Mouse (Mus musculus) gastrocnemius, adult 8-10 months (tissue): ENCODE data around the gene Tgoln1. TPM values are rescaled to one million over a fixed set of nuclear protein-coding genes. Genes with fewer than 3 reads are reported as not detected.

ENCODE experiments used
- DNase-seq, 2 experiments: peaks; one replicate each; pipeline ENCODE4 v3.0.0; 2022; ENCODE audit warnings: low spot score in 2 of 2
- total RNA-seq, 4 experiments: library from RNA; stranded (reverse); gene quantifications; 2 replicates each; pipeline ENCODE4 v1.2.4; 2022

Tgoln1 gene
- total RNA-seq, 4 experiments from 2014 or later: 24.2 to 28.7 (median 25.4) TPM

- DNase-seq: no peak
These were observed 19.5 kb downstream of the Tgoln1 start for GRCm38 (mm10) chr6:72597083-72597874.

- DNase-seq: no peak
These were observed 22.9 kb downstream of the Tgoln1 start for GRCm38 (mm10) chr6:72593914-72594313.

- peak; percentile 61 to 68 for DNase-seq
These were observed 23.6 kb downstream of the Tgoln1 start for GRCm38 (mm10) chr6:72593011-72593803.

GRCm38 (mm10) chr6:72590111-72590510, 26.7 kb downstream of the Tgoln1 start:
- DNase-seq: no peak

- DNase-seq: no peak
These were observed 28.5 kb downstream of the Tgoln1 start for GRCm38 (mm10) chr6:72588307-72588706.

GRCm38 (mm10) chr6:72586701-72587100, 30.1 kb downstream of the Tgoln1 start:
- no peak for DNase-seq

- no peak for DNase-seq
These were observed 32.6 kb downstream of the Tgoln1 start for GRCm38 (mm10) chr6:72584154-72584553.

GRCm38 (mm10) chr6:72583211-72583839, 33.5 kb downstream of the Tgoln1 start:
- no peak for DNase-seq

GRCm38 (mm10) chr6:72581625-72582382, 35.0 kb downstream of the Tgoln1 start:
- DNase-seq: peak in 1 of 2 experiments; percentile 50

- no peak for DNase-seq
These were observed 40.8 kb downstream of the Tgoln1 start for GRCm38 (mm10) chr6:72576041-72576440.

- DNase-seq: no peak
These were observed 45.0 kb downstream of the Tgoln1 start for GRCm38 (mm10) chr6:72571826-72572225.

GRCm38 (mm10) chr6:72570644-72571397, 46.0 kb downstream of the Tgoln1 start:
- DNase-seq: no peak

- no peak for DNase-seq
These were observed 48.1 kb downstream of the Tgoln1 start for GRCm38 (mm10) chr6:72568736-72569135.

- DNase-seq: no peak
These were observed 49.3 kb downstream of the Tgoln1 start for GRCm38 (mm10) chr6:72567508-72567907.

GRCm38 (mm10) chr6:72566044-72566443, 50.8 kb downstream of the Tgoln1 start:
- DNase-seq: peak; percentile 81 to 83

GRCm38 (mm10) chr6:72565506-72565905, 51.3 kb downstream of the Tgoln1 start:
- DNase-seq: no peak

GRCm38 (mm10) chr6:72562894-72563293, 53.9 kb downstream of the Tgoln1 start:
- DNase-seq: peak in 1 of 2 experiments; percentile 53

GRCm38 (mm10) chr6:72562486-72562885, 54.3 kb downstream of the Tgoln1 start:
- no peak for DNase-seq

GRCm38 (mm10) chr6:72560801-72561200, 56.0 kb downstream of the Tgoln1 start:
- DNase-seq: no peak
